Mouse (Mus musculus): ENCODE data around the gene Ugt1a8. TPM values are rescaled to one million over a fixed set of nuclear protein-coding genes. Genes with fewer than 3 reads are reported as not detected.
"Not testable (repeated sequence)": the region's sequence is repeated elsewhere in the genome, so short reads cannot be mapped to it uniquely, and the experiment has no call there.

The Ugt1a8 gene
- polyA plus RNA-seq, 1 experiment, result not detected

- H3K4me3 ChIP-seq (replicated peaks); H3K36me3 ChIP-seq (replicated peaks; ENCODE audit: low read length); H3K4me1 ChIP-seq; H3K27me3 ChIP-seq (replicated peaks); H3K9me3 ChIP-seq: not testable (repeated sequence)
These were observed 33.9 kb downstream of the Ugt1a8 start for GRCm38 (mm10) chr1:88121521-88121920.

GRCm38 (mm10) chr1:88125827-88126360, 38.3 kb downstream of the Ugt1a8 start:
- H3K36me3 ChIP-seq (replicated peaks; ENCODE audit: low read length); H3K27me3 ChIP-seq (replicated peaks); H3K4me3 ChIP-seq (replicated peaks); H3K9me3 ChIP-seq; H3K4me1 ChIP-seq: not testable (repeated sequence)

- peaks cover 13% of the 10 kb centered on the region for H3K4me1 ChIP-seq
- H3K4me3 ChIP-seq (replicated peaks); H3K9me3 ChIP-seq; H3K36me3 ChIP-seq (replicated peaks; ENCODE audit: low read length); H3K27me3 ChIP-seq (replicated peaks): not testable (repeated sequence)
These were observed 41.5 kb downstream of the Ugt1a8 start for GRCm38 (mm10) chr1:88129091-88129490.

GRCm38 (mm10) chr1:88130223-88130622, 42.6 kb downstream of the Ugt1a8 start:
- H3K36me3 ChIP-seq (replicated peaks; ENCODE audit: low read length); H3K4me3 ChIP-seq (replicated peaks); H3K9me3 ChIP-seq; H3K27me3 ChIP-seq (replicated peaks): not testable (repeated sequence)
- peaks cover 13% of the 10 kb centered on the region for H3K4me1 ChIP-seq

- H3K27me3 ChIP-seq (replicated peaks), result peaks cover 2% of the 10 kb centered on the region
These were observed 46.4 kb downstream of the Ugt1a8 start for GRCm38 (mm10) chr1:88133908-88134456.

GRCm38 (mm10) chr1:88134457-88135011, 46.9 kb downstream of the Ugt1a8 start, which contains the start of gene Ugt1a6a:
TSS of gene Ugt1a6a (plus strand) at chr1:88134809.
- not testable (repeated sequence) for H3K27me3 ChIP-seq (replicated peaks); H3K4me1 ChIP-seq; H3K9me3 ChIP-seq; H3K4me3 ChIP-seq (replicated peaks); H3K36me3 ChIP-seq (replicated peaks; ENCODE audit: low read length)

More at GRCm38 (mm10) chr1:88133908-88134456, 46.4 kb downstream of the Ugt1a8 start:
- H3K4me3 ChIP-seq (replicated peaks), result no peak overlapping the region
- no peak for TF ChIP-seq GATA1 (IDR thresholded peaks at IDR 0.05; ENCODE audit: borderline replicate concordance, low read length)
- TF ChIP-seq FLI1 (IDR thresholded peaks at IDR 0.05; ENCODE audit: low read length), result no peak
- H3K9me3 ChIP-seq, result no peaks in the 10 kb centered on the region
- no peaks in the 10 kb centered on the region for H3K36me3 ChIP-seq (replicated peaks; ENCODE audit: low read length)
- H3K4me1 ChIP-seq, result peaks cover 5% of the 10 kb centered on the region; the same call in 1 of the 2 replicates

GRCm38 (mm10) chr1:88135229-88135904, 47.8 kb downstream of the Ugt1a8 start:
- not testable (repeated sequence) for H3K4me1 ChIP-seq; H3K9me3 ChIP-seq; H3K27me3 ChIP-seq (replicated peaks); H3K4me3 ChIP-seq (replicated peaks); H3K36me3 ChIP-seq (replicated peaks; ENCODE audit: low read length)

- H3K9me3 ChIP-seq, result no peaks in the 10 kb centered on the region
- H3K36me3 ChIP-seq (replicated peaks; ENCODE audit: low read length), result no peaks in the 10 kb centered on the region
- H3K4me1 ChIP-seq, result peaks cover 5% of the 10 kb centered on the region; the same call in 1 of the 2 replicates
- peaks cover 2% of the 10 kb centered on the region for H3K27me3 ChIP-seq (replicated peaks)
- H3K4me3 ChIP-seq (replicated peaks), result no peak overlapping the region
- TF ChIP-seq GATA1 (IDR thresholded peaks at IDR 0.05; ENCODE audit: borderline replicate concordance, low read length), result no peak
- no peak for TF ChIP-seq FLI1 (IDR thresholded peaks at IDR 0.05; ENCODE audit: low read length)
These were observed 49.0 kb downstream of the Ugt1a8 start for GRCm38 (mm10) chr1:88136646-88137045.

- Histone ChIP-seq H3K27me3 (replicated peaks) (no peaks in the 10 kb centered on the region), H3K4me1 (peaks cover 6% of the 10 kb centered on the region; the same call in 1 of the 2 replicates), H3K36me3 (replicated peaks; ENCODE audit: low read length) (no peaks in the 10 kb centered on the region), H3K4me3 (replicated peaks) (no peak overlapping the region), H3K9me3 (no peaks in the 10 kb centered on the region)
- no peak for TF ChIP-seq GATA1 (IDR thresholded peaks at IDR 0.05; ENCODE audit: borderline replicate concordance, low read length)
- TF ChIP-seq FLI1 (IDR thresholded peaks at IDR 0.05; ENCODE audit: low read length), result no peak
These were observed 49.7 kb downstream of the Ugt1a8 start for GRCm38 (mm10) chr1:88137264-88137663.

GRCm38 (mm10) chr1:88138145-88138544, 50.5 kb downstream of the Ugt1a8 start:
- Histone ChIP-seq H3K36me3 (replicated peaks; ENCODE audit: low read length) (no peaks in the 10 kb centered on the region), H3K4me3 (replicated peaks) (no peak overlapping the region), H3K4me1 (peaks cover 8% of the 10 kb centered on the region; the same call in 1 of the 2 replicates), H3K27me3 (replicated peaks) (no peaks in the 10 kb centered on the region), H3K9me3 (no peaks in the 10 kb centered on the region)
- TF ChIP-seq FLI1 (IDR thresholded peaks at IDR 0.05; ENCODE audit: low read length) (no peak), GATA1 (IDR thresholded peaks at IDR 0.05; ENCODE audit: borderline replicate concordance, low read length) (no peak)

- not testable (repeated sequence) for H3K4me3 ChIP-seq (replicated peaks); H3K27me3 ChIP-seq (replicated peaks); H3K4me1 ChIP-seq; H3K36me3 ChIP-seq (replicated peaks; ENCODE audit: low read length); H3K9me3 ChIP-seq
These were observed 52.9 kb downstream of the Ugt1a8 start for GRCm38 (mm10) chr1:88140492-88140891.

- H3K36me3 ChIP-seq (replicated peaks; ENCODE audit: low read length); H3K27me3 ChIP-seq (replicated peaks); H3K9me3 ChIP-seq; H3K4me1 ChIP-seq; H3K4me3 ChIP-seq (replicated peaks): not testable (repeated sequence)
These were observed 56.5 kb downstream of the Ugt1a8 start for GRCm38 (mm10) chr1:88143966-88144675.

GRCm38 (mm10) chr1:88145278-88145677, 57.7 kb downstream of the Ugt1a8 start:
- H3K4me1 ChIP-seq; H3K27me3 ChIP-seq (replicated peaks); H3K9me3 ChIP-seq; H3K36me3 ChIP-seq (replicated peaks; ENCODE audit: low read length); H3K4me3 ChIP-seq (replicated peaks): not testable (repeated sequence)

- H3K4me3 ChIP-seq (replicated peaks); H3K9me3 ChIP-seq; H3K27me3 ChIP-seq (replicated peaks): not testable (repeated sequence)
These were observed 62.5 kb downstream of the Ugt1a8 start for GRCm38 (mm10) chr1:88150133-88150532.

More at GRCm38 (mm10) chr1:88150133-88150532, 62.5 kb downstream of the Ugt1a8 start:
- not testable (repeated sequence) for H3K36me3 ChIP-seq (replicated peaks; ENCODE audit: low read length); H3K4me1 ChIP-seq
